Mouse (Mus musculus) T-helper 1 cell (primary cell): ENCODE results near the gene Sctr.

ENCODE experiments used
- in situ Hi-C: fragments of 300-600 bp; cut with MboI, MseI; formaldehyde crosslinking; loops from one replicate; pipeline ENCODE4 v1.15.1; 2025; ENCODE audit warnings: high pct_unique_total_duplicates

Gene Sctr

DNA sequence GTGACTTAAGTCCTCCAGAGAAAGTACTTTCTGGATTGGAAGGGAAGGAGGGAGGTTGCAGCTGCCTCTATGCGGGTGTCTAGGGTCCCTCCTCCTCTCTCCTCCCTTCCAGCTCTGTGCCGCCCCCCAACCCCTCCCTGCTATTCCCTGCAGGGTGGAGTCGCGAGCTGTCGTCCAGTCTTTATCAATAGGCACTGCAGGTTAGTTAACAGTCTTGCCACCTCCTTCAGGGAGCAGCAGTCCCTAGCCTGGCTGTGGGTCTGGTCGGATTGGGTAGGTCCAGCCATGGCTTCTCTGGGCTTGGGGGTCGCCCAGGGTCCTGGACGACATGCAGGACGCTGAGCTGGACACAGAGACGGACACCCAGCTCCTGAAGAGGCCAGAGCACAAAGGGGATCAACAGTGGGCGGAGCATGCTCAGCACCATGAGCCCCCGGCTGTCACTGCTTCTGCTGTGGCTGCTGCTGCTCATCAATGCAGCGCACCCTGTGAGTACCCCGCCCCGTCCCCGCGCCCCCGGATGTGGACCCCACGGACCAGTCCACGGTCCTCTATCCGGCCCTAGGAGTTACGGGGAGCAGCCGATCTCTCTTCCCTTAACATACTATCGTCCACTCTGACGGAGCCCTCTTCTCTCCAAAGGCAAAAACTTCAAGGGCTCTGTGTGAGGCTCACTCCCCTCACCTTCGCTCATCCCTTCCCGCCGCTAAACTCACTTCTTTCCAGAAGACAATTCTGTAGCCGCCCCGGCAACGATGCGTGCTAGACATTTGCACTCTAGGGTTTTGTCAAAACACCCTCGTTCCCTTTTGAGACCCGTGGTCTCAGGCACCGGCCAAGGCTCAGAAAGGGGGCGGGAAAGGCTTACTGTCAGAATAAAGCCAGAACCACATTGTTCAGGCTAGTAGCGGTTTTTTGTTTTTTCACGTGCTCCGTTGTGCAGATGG is at the start of gene Sctr:
Sctr (plus strand) TSS at position 51 of the 947 bp plus-strand sequence.
- in situ Hi-C loops, result no loop called here

DNA sequence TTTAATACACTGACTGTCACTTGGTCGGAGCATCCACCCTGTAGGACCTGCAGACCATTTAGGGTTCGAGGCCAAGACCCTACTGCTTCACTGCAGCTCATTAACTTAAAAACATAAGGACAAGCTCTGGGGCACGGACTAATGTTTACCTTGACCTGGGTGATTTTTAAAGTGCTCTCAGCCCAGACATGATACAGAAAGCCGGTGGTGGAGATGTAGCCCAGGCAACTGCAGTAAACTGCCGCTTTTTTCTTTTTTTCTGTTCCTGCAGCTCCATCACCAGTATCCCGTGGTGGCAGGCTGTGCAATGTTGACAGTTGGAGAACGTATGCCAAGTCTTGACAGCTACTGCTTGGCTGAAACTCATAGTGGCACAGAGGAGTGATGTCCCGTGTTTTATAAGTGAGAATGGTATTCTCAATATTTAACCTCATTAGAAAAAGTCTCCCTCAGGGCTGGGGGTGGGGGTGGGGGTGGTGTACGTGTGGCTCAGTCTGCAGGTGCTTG is 48.9 kb upstream of the Sctr start:
- in situ Hi-C loops, result no loop called here

- in situ Hi-C loops, result no loop called here
Observed at GRCm38 (mm10) chr1:119959464-119959863, 47.2 kb upstream of the Sctr start.

DNA sequence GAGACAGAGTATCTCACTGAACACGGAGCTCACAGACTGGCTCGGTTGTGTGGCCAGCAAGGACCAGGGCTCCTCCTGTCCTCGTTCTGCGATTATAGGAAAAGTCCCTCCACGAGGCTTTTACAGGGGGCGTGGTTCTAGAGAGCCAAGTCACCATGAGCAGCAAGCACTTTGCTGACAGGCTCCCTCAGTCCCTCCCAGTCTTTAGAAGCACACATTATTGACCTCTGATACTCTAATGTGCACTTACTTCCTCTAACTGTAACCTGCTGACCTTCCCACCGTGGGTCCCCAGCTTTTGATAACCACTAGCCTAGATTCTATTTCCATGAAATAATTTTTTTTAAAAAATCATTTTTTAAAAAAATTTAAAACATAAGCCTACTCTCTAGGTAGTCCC is 46.8 kb upstream of the Sctr start:
- in situ Hi-C loops, result no loop called here

- in situ Hi-C loops, result no loop called here
Observed at GRCm38 (mm10) chr1:119965804-119966514, 40.7 kb upstream of the Sctr start.

DNA sequence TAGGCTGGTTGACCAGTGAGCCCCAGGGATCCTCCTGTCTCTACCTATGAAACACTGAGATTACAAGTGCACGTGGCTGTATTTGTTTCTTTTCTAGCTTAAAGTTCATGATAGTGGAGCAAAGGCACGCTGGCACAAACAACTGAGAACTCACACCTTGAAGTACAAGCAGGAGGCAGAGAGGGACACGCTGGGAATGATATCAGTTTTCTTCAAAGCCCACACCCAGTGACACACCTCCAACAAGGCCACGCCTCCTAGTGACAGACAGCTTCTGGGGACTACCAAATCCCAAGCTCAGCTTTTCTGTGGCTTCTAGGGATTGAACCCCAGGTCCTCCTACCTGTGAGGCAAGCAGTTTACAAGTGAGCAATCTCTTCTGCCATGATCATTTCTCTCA is 33.6 kb upstream of the Sctr start:
- in situ Hi-C loops, result no loop called here

DNA sequence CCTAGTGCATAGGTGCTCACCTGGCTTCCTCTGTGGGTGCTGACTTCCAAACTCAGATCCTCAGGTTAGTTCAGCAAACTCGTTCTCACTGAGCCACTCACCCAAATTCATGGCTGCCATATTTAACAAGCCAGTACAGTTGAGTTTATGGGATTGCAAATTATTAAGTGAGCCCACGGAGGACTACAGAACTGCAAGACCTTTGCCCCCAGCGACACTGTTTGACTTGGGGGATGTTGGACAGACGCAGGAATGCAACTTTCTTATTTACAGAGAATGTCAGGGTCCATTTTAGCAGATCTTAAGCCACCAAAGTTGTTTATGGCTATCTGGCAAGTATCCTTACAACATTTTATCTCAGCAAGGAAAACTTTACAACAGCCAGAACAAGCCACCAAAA is 31.6 kb upstream of the Sctr start:
- in situ Hi-C loops, result no loop called here

GRCm38 (mm10) chr1:119986555-119986954 is 20.1 kb upstream of the Sctr start:
- in situ Hi-C loops, result no loop called here

DNA sequence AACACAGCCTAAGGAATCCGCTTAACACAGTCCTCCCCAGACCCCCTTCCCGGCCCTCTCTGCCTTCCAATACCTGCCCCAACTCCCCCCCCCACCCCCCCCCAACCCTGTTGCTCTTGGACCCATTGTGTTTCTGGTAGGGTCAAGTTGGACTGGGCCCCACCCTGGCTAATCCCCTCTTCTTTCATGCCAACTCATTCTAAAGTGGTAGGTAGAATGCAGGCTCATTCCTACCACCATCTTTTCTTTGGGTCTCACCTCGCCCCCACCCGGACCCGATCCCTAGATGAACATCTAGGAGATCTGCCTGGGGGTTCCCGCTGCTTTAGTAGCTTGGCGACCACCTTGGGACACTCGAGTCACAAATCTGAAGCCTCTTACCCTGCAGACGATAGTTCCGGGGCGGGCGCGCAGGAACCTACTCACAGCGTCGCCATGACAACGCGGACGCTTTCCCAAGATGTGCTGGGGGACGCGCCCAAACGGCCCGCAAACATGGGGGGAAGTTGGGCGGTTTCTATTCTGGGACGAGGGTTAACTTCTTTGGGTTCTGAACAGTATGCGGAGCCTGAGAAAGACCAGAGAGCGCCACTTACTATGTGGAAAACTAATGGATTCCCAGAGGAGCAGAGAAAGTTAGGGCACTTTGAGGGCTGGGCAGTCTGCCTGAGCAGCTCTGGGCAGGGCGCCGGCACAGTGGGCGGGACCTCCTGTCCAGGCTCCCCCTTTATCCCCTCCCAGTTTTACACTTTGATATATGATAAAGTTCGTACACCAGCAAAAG is 9.7 kb upstream of the Sctr start, which contains the start of gene Cfap221:
Cfap221 (minus strand) TSS at position 437 of the 784 bp plus-strand sequence.
- in situ Hi-C loops, result no loop called here

GRCm38 (mm10) chr1:119997644-119998043 is 9.1 kb upstream of the Sctr start:
- in situ Hi-C loops, result no loop called here

DNA sequence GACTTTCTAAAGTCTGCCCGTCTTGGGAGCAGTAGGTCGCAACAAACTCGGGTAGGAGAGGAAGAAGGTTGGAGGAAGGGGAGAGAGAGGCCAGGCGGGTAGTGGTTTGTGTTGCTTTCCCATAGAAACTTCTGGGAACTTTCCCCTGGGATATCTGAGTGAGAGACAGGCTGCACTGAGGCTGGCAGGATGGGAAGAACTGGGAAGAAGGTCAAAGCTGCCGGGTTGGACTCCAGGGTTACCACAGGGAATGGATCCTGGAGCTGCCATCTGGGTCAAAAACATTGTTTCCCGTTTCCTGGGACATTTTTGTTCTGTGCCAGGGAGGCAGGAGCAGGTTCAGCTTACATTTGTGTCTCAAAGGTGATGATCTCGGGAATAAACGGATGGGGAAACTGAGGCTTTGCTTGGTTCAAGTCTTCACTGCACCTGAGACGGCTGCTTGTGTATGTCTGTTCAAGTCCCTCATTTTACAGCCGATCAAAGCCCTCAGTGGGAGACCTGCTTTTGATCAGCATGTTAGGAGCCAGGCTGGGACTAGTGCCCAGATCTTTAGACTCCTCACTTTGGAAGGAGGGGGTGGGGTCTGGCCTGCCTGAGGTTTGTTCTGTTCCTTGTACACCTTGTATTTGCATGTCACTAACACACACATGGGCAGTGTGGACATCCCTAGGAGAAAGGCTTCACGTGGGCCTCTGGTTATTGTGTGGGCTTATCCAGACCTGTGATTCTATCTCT is 1.3 kb downstream of the Sctr start:
- in situ Hi-C loops, result no loop called here

- in situ Hi-C loops, result no loop called here
Observed at GRCm38 (mm10) chr1:120012638-120013037, 5.9 kb downstream of the Sctr start.

DNA sequence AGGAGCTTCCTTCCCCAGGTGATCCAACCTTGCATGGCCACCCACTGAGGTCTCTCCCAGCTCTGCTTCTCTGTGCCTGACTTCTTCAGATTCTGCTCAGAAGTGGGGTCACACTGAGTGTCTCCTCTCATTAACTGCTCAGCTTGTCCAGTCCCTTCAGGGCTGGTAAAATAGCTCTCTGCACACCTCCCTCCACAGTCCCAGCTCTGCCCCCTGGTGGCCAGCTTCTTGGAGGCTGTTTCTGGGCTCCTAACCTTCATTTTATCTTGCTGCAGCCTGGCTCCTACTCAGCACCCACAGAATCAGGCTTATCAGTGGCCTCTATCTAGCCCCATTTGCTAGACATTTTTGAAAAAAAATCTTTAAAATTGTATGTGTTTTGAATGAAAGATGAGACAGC is 6.4 kb downstream of the Sctr start:
- in situ Hi-C loops, result no loop called here

DNA sequence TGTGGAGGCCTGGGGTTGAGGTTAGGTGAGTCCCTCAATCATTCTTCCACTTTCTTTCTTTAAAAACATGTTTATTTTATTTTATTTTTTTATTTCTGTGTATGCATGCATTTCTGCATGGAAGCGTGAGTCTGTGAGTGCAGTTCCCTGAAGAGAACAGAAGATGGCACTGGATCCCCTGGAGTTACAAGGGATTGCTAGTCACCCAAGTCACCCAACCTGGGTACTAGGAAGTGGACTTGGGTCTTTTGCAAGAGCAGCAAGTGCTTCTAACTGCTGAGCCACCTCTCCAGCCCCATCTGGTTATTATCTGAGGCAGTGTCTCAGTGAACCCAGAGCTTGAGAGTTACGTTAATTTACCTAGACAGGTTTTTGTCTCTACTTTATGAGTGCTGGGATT is 9.5 kb downstream of the Sctr start:
- in situ Hi-C loops, result no loop called here

DNA sequence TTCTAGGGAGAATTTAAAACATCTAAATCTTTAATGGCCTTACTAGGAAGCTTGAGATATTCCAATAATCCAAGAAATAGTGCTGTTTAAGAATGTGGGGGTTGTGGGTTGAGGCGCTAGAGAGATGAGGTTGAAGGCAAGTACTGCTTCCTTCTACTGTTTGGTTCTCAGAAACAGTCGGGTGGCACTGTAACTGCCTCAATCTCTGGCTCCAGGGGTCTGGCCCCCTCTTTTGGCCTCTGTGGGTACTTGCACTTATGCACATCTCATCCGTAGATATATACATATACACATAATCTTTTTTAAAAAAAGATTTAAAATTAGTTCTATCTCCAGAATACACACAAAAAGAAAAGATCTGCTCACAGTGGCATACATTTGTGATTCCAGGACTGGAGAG is 12.2 kb downstream of the Sctr start:
- in situ Hi-C loops, result no loop called here

GRCm38 (mm10) chr1:120019428-120019827 is 12.7 kb downstream of the Sctr start:
- in situ Hi-C loops, result no loop called here

DNA sequence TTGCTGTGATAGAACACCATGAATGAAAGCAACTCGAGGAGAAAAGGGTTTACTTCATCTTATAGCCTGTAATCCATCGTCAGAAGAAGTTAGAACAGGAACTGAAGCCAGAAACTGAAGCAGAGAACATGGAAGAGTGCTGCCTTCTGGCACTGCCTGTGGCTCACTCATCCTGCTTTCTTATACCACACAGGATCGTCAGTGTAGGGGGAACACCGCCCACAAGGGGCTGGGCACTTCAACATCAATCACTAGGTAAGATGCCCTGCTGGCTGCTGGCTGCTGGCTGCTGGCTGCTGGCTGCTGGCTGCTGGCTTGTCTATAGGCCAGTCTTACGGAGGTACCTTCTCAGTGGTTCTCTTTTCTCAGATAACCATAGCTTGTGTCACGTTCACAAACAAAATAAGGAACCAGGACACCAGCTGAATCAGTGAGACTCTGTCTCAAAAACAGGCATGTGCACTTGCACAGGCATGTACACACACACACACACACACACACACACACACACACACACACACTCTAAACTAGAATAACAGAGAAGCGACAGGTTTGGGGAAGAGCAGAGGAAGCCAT is 13.7 kb downstream of the Sctr start:
- in situ Hi-C loops, result no loop called here

GRCm38 (mm10) chr1:120021951-120022350 is 15.3 kb downstream of the Sctr start:
- in situ Hi-C loops, result no loop called here

- in situ Hi-C loops, result no loop called here
Observed at GRCm38 (mm10) chr1:120024331-120025049, 17.8 kb downstream of the Sctr start.

- in situ Hi-C loops, result no loop called here
Observed at GRCm38 (mm10) chr1:120025050-120025439, 18.4 kb downstream of the Sctr start.
